Mouse (Mus musculus) telencephalon, adult 2 months (tissue): ENCODE data around the gene Lgalsl.

Experiments used
- DNase-seq: peaks from one replicate; pipeline ENCODE4 v3.0.0-alpha.2; 2011; ENCODE audit warnings: low read depth, low spot score

The Lgalsl gene

DNA sequence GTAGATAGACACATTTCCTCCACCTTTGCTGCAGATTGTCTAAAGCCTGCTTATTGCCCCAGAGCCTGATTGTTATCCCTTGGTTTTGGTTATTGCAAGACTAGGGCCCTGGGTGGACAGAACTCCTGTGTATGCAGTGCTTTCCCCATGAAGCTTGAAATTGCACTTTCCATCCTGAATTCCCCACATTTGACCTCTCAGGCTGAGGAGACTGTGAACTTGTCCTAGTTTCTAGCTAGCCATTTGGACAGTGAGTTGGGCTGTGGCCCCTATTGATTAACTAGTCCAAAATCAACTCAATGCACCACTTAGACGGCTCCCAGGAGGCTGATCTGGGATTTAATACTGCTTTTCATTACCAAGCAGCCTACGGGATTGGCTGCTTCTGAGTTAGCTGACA is 6.9 kb downstream of the Lgalsl start:
- DNase-seq = no peak

GRCm38 (mm10) chr11:20823301-20823700 is 7.6 kb downstream of the Lgalsl start:
- DNase-seq = no peak

GRCm38 (mm10) chr11:20821351-20821750 is 9.5 kb downstream of the Lgalsl start:
- DNase-seq = no peak

GRCm38 (mm10) chr11:20813901-20814523 is 16.8 kb downstream of the Lgalsl start:
- DNase-seq = no peak

- DNase-seq = no peak
These were observed 18.5 kb downstream of the Lgalsl start for GRCm38 (mm10) chr11:20812153-20812887.

- no peak for DNase-seq
These were observed 24.2 kb downstream of the Lgalsl start for GRCm38 (mm10) chr11:20806659-20807058.

- DNase-seq = no peak
These were observed 25.1 kb downstream of the Lgalsl start for GRCm38 (mm10) chr11:20805604-20806249.

DNA sequence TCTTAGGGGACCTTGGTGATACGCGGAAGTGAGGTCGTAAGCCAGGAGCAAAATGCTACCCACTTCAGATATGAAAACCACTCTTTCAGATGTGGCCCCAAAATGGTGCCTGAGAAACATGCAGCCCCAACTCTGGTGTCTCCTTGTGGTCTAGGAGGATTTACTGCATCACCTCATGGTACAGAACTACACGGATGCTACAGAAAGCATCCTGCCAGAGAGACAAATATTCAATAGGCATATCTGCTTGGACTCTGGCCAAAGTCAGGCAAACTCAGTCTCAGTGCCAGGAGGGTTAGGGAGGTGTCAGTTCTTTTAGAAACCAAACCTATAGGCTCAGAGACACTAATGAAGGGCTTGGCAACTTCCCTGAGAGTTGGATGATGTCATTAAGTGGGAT is 26.4 kb downstream of the Lgalsl start:
- DNase-seq = no peak

DNA sequence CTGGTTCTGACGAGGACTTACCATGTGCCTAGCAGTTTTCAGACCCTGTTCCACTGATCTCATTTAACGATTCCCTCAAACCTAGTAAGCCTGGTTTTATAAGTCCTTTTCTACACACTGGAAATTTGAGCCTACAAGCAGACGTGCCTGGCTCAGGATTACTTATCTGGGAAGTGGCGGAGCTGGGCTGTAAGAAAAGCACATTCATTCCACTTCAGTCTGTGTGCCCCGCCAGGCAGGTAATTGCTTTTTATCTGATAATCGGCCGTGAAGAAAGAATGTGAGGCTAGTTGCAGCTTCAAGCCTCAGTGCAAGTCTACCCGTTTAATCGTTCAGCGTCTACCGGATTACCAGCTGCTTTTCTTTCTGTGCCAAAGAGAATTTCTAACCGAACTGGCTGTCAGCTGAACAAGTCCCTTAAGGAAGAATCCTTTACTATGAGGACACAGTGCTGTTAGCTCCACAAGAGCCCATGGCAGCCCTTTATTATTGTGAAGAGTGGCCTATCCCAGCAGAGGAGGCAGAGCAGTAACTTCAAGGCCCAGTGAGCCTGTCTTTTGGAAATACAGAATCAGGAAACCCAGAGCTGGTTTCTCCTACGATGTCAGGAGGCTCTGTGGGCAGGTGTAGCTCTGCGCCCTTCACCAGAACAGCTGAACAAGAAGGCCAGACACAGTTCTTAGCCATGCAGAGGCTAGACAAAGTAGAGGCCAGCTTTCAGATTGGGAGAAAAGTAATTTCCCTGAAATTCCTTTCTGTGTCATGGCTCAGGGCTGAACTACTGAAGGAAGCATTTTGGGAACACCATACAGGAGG is 30.4 kb downstream of the Lgalsl start:
- DNase-seq = no peak

GRCm38 (mm10) chr11:20797841-20798240 is 33.0 kb downstream of the Lgalsl start:
- no peak for DNase-seq

DNA sequence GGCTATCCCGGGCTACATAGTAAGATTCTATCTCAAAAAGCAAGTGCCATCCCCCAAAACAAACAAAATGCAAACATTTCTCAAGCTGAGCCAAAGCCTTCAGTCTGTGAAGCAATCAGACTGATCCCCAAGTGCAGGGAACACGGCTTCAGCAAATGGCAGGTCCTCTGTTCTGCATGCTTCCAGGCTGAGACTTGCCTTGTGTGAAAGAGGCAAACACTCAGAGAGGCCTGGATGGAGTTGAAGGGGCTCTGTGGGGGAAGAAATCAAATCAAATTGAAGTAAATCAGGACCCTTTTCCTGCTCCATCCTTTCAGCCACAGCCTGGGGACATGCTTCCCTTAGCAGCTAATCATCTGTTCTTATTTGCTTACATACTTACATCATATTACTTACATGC is 35.4 kb downstream of the Lgalsl start:
- no peak for DNase-seq

- DNase-seq = no peak
These were observed 36.0 kb downstream of the Lgalsl start for GRCm38 (mm10) chr11:20794913-20795254.

DNA sequence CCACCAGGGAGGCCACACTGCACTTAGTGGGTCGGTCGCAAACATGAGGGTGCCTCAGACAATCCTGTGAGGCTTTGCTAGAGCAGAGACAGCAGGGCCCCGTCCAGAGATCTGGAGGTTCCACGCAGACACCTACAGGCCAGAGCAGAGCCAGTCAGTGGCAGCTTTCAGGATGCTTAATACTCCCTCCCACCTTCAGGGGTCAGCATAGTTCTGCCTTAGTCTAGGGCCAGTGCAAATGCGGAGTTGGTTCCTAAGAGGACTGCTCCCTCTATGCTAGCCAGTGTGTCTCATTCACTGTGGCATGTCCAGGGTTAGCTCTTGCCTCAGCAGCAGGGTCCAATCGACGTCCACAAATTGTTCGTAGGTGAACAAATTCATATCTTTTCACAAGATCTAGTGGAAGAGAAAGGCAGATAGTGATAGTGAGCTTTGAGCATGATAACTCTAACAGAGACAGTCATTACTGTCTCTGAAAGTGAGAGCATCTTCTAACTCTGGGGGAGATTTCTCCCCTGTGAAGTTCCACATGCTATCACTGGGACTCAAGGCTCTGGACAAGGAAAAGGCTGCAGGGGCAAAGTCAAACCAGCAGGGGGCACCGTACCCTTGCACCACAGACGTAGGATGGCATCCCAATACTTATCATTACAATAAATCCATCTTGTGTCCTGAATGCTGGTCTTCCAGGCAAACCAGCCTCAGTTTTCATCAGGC is 36.5 kb downstream of the Lgalsl start:
- peak; percentile 40 for DNase-seq

DNA sequence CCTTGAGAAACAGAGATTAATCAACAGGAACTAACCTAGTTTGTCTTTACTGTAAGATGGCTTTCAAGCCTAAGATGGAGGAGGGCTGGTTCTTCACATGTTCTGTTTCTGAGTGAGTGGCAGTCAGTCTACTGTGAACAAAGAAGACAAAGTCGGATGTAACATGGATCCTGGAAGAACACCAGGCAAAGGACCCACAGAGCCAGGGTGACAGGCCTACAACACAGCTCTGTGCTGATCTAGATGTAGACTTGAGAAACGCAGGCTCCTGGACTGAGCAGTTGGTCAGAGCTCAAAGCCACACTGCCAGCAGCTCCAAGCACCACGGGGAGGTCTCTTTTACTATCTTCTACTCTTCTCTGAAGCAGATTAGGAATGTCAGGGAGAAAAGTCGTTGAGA is 37.2 kb downstream of the Lgalsl start:
- no peak for DNase-seq

- no peak for DNase-seq
These were observed 38.2 kb downstream of the Lgalsl start for GRCm38 (mm10) chr11:20792667-20793066.

DNA sequence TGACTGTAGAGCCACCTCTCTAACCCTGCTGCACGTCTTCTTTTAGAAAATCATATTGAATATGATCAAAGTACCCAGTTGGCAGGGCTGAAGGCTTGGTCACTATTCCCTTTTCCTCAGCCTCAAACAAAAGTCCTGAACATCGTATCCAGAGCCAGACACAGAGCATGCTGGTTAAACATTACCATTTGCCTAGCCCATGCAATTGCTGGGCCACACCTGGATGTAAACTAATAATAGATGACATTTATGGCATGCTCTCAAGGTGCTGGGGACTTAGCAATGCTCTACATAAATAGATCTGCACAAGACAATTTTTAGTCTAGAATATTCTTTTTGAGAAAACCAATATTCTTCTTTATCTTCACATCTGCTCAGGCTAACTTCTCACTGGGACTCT is 39.5 kb downstream of the Lgalsl start:
- DNase-seq = no peak

- DNase-seq = no peak
These were observed 41.8 kb downstream of the Lgalsl start for GRCm38 (mm10) chr11:20789015-20789414.

DNA sequence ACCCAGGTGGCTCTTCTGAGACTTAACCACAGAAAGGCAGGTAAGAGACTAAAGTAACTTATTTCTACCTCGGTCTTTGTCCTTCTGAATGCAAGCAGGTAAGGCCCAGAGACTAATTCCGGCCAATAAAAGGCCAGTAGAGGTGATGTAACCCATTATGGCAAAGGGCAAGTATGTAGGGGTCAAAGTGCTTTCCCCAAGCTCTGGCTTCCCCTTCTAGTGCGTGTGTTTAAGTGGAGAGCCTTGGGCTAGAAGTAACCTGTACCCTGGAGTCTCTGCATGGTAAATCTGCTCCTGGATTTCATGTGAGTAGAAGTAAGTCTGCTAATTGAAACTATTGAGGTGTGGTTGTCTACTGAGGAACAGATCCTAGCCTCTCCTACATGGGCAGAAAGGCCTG is 42.8 kb downstream of the Lgalsl start:
- no peak for DNase-seq

DNA sequence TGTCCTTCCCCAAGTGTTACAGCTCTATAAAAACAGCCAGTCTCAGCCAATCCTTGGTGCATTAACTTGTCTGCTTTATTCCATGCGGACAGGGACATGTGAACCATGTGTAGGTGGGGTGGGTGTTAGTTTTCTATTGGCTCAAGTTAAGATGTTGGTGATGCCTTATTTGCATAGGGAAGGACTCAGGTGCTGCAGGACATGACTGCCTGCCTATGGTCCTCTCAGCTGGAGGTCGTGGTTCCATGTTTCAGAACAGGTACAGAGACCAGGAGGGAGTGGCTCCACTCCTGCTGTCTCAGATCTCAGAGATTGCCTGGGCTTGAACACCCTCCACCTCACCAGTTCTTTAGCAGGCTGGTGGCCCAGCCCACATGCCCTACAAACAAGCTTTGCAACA is 44.7 kb downstream of the Lgalsl start:
- no peak for DNase-seq

- DNase-seq = no peak
These were observed 45.7 kb downstream of the Lgalsl start for GRCm38 (mm10) chr11:20785186-20785585.

DNA sequence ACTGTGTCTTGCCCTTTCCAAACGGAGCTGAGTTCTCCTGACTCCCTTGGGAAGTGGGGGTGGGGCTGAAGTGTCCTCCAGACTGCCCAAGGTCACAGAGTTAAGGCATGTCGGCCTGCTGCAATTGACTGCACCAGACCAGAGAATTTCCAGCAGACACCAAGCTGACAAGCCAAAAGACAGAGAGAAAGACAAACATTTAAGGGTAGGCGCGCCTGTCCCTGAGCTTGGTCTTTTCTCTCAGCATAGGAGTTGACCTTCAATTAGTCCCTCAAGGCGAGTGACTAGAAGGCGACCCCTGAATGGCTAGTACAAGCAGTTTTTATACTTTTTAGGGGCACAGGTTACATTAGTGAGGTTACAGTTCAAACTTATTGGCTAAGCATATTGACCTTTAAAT is 46.1 kb downstream of the Lgalsl start:
- no peak for DNase-seq

DNA sequence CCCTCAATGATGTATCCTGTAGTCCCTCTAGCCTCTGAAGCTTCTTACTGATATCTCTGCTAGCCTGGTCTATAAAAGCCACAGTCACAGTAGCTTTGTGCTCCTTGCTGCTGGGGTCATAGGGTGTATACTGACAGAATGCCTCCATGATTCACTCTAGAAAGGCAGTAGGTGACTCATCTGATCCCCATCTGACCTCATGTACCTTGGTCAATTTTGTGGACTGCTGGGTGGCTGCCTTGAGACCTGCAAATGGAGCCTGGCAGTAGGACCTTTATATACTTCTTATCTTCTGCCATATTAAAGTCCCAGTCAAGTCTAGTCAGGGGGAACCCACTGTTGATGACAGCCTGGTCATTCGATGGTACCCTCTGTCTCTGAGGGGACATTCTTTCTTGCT is 47.4 kb downstream of the Lgalsl start:
- DNase-seq = no peak
